Mouse (Mus musculus) adrenal gland, postnatal 36 days (tissue): ENCODE data around the gene Dpf3. TPM values are rescaled to one million over a fixed set of nuclear protein-coding genes. Genes with fewer than 3 reads are reported as not detected.

Experiments
- DNase-seq, 2 experiments: peaks; one replicate each; pipeline ENCODE4 v3.0.0; 2021; ENCODE audit warnings: mixed read lengths in 1 of 2
- long read RNA-seq, 2 experiments: library from polyadenylated mRNA; stranded (forward); transcript quantifications; one replicate each; pipeline ENCODE4 v2.0.0; 2021; ENCODE audit warnings: borderline sequencing depth in 2 of 2
- total RNA-seq, 2 experiments: library from RNA; stranded (reverse); gene quantifications; 2 replicates each; pipeline ENCODE4 v1.2.3; 2021

Gene Dpf3
- total RNA-seq: 10 to 100 TPM; 10.9 to 12.6 TPM
- long read RNA-seq, experiment 1, partial matches to known transcripts: 3 of 6 reads
- long read RNA-seq, experiment 1, other reads (novel, unspliced or antisense): 2 of 6 reads
- long read RNA-seq, experiment 2, partial matches to known transcripts: 1 of 2 reads
- long read RNA-seq, experiment 2, other reads (novel, unspliced or antisense): 1 of 2 reads

- peak; percentile 100 for DNase-seq
Observed at GRCm38 (mm10) chr12:83487476-83487991, at the start of gene Dpf3. Gene Dpf3, minus strand, starts transcription at chr12:83487716.

GRCm38 (mm10) chr12:83536039-83536438, 48.5 kb upstream of the Dpf3 start:
- peak in 1 of 2 experiments; percentile 39 for DNase-seq

- no peak for DNase-seq
Observed at GRCm38 (mm10) chr12:83535428-83535827, 47.9 kb upstream of the Dpf3 start.

GRCm38 (mm10) chr12:83534190-83534589, 46.7 kb upstream of the Dpf3 start:
- no peak for DNase-seq

- peak in 1 of 2 experiments; percentile 53 for DNase-seq
Observed at GRCm38 (mm10) chr12:83532966-83533365, 45.5 kb upstream of the Dpf3 start.

GRCm38 (mm10) chr12:83531992-83532391, 44.5 kb upstream of the Dpf3 start:
- no peak for DNase-seq

GRCm38 (mm10) chr12:83528665-83529064, 41.1 kb upstream of the Dpf3 start:
- no peak for DNase-seq

- DNase-seq: no peak
Observed at GRCm38 (mm10) chr12:83527816-83528215, 40.3 kb upstream of the Dpf3 start.

- peak in 1 of 2 experiments; percentile 33 for DNase-seq
Observed at GRCm38 (mm10) chr12:83525822-83526544, 38.5 kb upstream of the Dpf3 start.

- no peak for DNase-seq
Observed at GRCm38 (mm10) chr12:83524329-83524728, 36.8 kb upstream of the Dpf3 start.

- peak; percentile 36 to 41 for DNase-seq
Observed at GRCm38 (mm10) chr12:83523892-83524291, 36.4 kb upstream of the Dpf3 start.

- DNase-seq: no peak
Observed at GRCm38 (mm10) chr12:83523056-83523455, 35.5 kb upstream of the Dpf3 start.

- no peak for DNase-seq
Observed at GRCm38 (mm10) chr12:83521083-83521482, 33.6 kb upstream of the Dpf3 start.

- DNase-seq: peak; percentile 99
Observed at GRCm38 (mm10) chr12:83520311-83520890, 32.9 kb upstream of the Dpf3 start, which contains the start of gene Dcaf4. Gene Dcaf4, plus strand, starts transcription at chr12:83520466.

- no peak for DNase-seq
Observed at GRCm38 (mm10) chr12:83517580-83517979, 30.1 kb upstream of the Dpf3 start.

- no peak for DNase-seq
Observed at GRCm38 (mm10) chr12:83514216-83514615, 26.7 kb upstream of the Dpf3 start.

GRCm38 (mm10) chr12:83513185-83513584, 25.7 kb upstream of the Dpf3 start:
- DNase-seq: peak in 1 of 2 experiments; percentile 36

GRCm38 (mm10) chr12:83512783-83513182, 25.3 kb upstream of the Dpf3 start:
- DNase-seq: no peak

GRCm38 (mm10) chr12:83510586-83510985, 23.1 kb upstream of the Dpf3 start:
- no peak for DNase-seq

GRCm38 (mm10) chr12:83506543-83506942, 19.0 kb upstream of the Dpf3 start:
- no peak for DNase-seq

GRCm38 (mm10) chr12:83502190-83502589, 14.7 kb upstream of the Dpf3 start:
- peak; percentile 42 to 65 for DNase-seq

GRCm38 (mm10) chr12:83499256-83499655, 11.7 kb upstream of the Dpf3 start:
- DNase-seq: no peak

GRCm38 (mm10) chr12:83497959-83498358, 10.4 kb upstream of the Dpf3 start:
- DNase-seq: no peak
